Mouse (Mus musculus): Measurements from ENCODE around the gene Dlg4. TPM values are rescaled to one million over a fixed set of nuclear protein-coding genes. Genes with fewer than 3 reads are reported as not detected.

Dlg4 gene
- total RNA-seq, 2 experiments from 2014 or later = 818 to 875 TPM

- DNase-seq (ENCODE audit: extremely low spot score in 1 of 2, low spot score in 2 of 2) = no peak
- Histone ChIP-seq H3K4me3 (no peak overlapping the region), H3K27ac (peak overlapping the region; percentile 40; the same call in 1 of the 2 replicates)
- intact Hi-C loops (cut with DNase I) = no loop called here
- no peak for TF ChIP-seq CTCF (IDR thresholded peaks at IDR 0.05)
Measured at GRCm38 (mm10) chr11:70040184-70040583, 23.4 kb downstream of the Dlg4 start.

DNA sequence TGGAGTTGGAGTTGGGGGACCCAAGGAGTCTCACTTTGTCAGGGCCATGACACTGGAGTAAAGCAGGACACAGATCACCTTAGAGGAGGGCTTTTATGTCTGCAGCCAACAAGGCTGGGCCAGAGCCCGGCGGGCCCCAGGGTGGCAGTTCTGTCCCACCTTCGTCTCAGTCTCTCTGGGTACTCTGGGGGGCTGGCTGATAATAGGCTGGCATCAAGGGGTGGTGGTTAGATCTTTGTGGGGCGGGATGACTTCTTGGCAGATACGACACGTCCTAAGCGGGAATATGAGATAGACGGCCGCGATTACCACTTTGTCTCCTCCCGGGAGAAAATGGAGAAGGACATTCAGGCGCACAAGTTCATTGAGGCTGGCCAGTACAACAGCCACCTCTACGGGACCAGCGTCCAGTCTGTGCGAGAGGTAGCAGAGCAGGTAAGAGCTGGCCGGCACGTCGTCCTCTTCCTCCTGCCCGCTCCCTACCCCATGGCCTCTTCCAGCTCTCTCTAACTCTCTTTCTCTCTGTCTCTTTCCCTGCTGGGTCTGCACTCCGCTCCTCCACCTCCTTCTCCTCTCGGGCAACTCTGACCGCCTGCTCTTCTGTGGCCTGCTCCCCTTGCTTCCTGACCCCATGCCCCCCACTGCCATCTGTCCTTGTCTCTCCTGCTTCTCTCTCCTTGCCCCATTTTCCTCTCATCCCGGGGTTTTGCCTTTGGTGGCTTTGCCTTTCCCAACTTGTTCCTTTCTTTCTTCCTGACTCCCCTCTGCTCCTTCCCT lies 25.8 kb downstream of the Dlg4 start:
- H3K27ac ChIP-seq = no peak overlapping the region
- intact Hi-C loops (cut with DNase I) = no loop called here
- TF ChIP-seq CTCF (IDR thresholded peaks at IDR 0.05) = no peak
- DNase-seq (ENCODE audit: extremely low spot score in 1 of 2, low spot score in 2 of 2) = no peak
- no peak overlapping the region for H3K4me3 ChIP-seq

DNA sequence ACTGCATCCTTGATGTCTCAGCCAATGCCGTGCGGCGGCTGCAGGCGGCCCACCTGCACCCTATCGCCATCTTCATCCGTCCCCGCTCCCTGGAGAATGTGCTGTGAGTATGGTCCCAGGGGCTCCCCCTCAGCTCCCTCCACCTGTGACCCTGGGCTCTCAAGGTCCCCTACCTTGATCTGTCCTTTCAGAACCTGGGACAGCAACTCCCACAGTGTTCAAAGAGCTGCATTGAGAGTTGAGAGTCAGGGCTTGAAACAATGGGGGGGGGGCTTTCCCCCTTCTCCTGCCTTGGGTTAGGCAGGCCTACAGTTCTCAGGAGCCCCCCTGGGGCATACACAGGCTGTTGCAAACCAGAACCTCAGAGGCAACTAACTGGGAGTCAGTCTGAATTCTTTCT lies 26.9 kb downstream of the Dlg4 start:
- intact Hi-C loops (cut with DNase I) = no loop called here
- H3K4me3 ChIP-seq = no peak overlapping the region
- H3K27ac ChIP-seq = no peak overlapping the region
- DNase-seq (ENCODE audit: extremely low spot score in 1 of 2, low spot score in 2 of 2) = no peak
- no peak for TF ChIP-seq CTCF (IDR thresholded peaks at IDR 0.05)

DNA sequence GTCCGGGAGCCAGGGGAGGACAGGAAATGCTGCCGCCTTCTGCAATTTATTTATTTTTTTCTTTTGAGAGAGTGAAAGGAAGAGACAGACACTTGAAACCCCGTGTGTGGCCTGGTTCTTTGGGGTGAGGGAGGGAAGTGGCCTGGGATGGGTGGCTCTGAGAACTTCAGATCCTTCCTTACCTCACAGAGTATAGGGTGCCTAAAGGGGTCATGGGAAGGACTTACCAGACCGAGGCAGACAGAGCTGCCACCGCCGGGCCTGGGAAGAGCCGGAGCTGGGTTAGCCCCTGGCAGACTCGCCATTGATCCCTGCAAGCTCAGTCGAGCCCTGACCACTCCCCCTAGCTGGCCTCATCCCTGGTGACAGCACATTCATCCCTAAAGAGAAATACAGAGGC lies 28.7 kb downstream of the Dlg4 start:
- no peak overlapping the region for H3K27ac ChIP-seq
- TF ChIP-seq CTCF (IDR thresholded peaks at IDR 0.05) = no peak
- no peak for DNase-seq (ENCODE audit: extremely low spot score in 1 of 2, low spot score in 2 of 2)
- intact Hi-C loops (cut with DNase I) = no loop called here
- H3K4me3 ChIP-seq = no peak overlapping the region

GRCm38 (mm10) chr11:70049366-70049765 lies 32.6 kb downstream of the Dlg4 start:
- TF ChIP-seq CTCF (IDR thresholded peaks at IDR 0.05) = no peak
- no peak for DNase-seq (ENCODE audit: extremely low spot score in 1 of 2, low spot score in 2 of 2)
- no peak overlapping the region for H3K4me3 ChIP-seq
- H3K27ac ChIP-seq = no peak overlapping the region
- intact Hi-C loops (cut with DNase I) = no loop called here

DNA sequence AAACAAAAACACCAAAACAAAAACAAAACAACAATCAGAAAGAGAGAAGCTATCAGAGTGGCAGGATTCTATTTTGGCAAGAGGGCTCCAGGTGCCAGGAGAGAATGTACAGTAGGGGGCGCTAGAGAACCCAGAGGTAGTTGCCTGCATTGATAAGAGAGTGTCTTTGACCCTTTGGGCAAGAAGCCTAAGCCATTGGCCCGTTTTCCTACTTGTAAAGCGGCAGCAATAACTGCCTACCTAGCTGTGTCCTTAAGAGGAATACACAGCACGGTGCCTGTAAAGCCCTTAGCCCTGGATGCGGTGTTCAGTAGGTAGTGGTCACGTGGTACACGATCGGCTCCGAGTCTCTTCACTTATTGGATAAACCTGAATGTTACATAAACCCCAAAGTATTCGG lies 33.1 kb downstream of the Dlg4 start:
- DNase-seq (ENCODE audit: extremely low spot score in 1 of 2, low spot score in 2 of 2) = no peak
- intact Hi-C loops (cut with DNase I) = no loop called here
- Histone ChIP-seq H3K27ac (no peak overlapping the region), H3K4me3 (no peak overlapping the region)
- TF ChIP-seq CTCF (IDR thresholded peaks at IDR 0.05) = peak; percentile 57

- no peak for TF ChIP-seq CTCF (IDR thresholded peaks at IDR 0.05)
- intact Hi-C loops (cut with DNase I) = no loop called here
Measured at GRCm38 (mm10) chr11:70053156-70053555, 36.4 kb downstream of the Dlg4 start.

GRCm38 (mm10) chr11:70053898-70054570 lies 37.3 kb downstream of the Dlg4 start, which contains the start of gene Asgr1:
Gene Asgr1, plus strand, starts transcription at chr11:70054085.
- intact Hi-C loops (cut with DNase I) = loop anchor here (2.0 kb wide), 1 partner anchor 159 kb away; the partner anchor contains the start of gene Slc16a11
- TF ChIP-seq CTCF (IDR thresholded peaks at IDR 0.05) = no peak

More at GRCm38 (mm10) chr11:70053156-70053555, 36.4 kb downstream of the Dlg4 start:
- Histone ChIP-seq H3K4me3 (no peak overlapping the region), H3K27ac (no peak overlapping the region)
- no peak for DNase-seq (ENCODE audit: extremely low spot score in 1 of 2, low spot score in 2 of 2)

DNA sequence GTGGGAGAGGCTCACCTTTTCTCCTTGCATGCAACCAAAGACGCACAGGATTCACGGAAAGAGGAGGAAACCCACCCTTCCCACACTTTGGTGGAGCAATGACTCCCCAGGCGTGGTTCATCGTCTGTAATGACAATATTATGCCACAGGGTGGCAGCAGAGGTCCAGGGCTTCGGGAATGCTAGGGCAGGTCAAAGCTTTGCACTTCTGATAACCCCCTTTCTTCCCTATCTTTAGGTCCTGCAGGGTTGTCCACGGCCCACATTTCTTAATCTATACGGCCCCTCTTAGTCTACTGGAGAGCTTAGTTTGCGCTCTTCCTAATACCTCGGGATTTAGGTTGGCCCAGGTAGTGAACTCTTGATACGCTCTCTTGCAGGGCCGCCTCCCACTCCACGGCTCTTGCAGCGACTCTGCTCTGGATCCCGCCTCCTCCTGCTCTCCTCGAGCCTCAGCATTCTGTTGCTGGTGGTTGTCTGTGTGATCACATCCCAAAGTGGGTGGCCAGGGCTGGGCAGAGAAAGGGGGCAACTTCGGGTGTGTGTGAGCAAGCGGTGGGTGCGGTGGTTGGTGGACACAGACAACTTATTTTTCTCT lies 39.0 kb downstream of the Dlg4 start:
- H3K4me3 ChIP-seq = no peak overlapping the region
- peak; percentile 93 for TF ChIP-seq CTCF (IDR thresholded peaks at IDR 0.05)
- H3K27ac ChIP-seq = no peak overlapping the region
- intact Hi-C loops (cut with DNase I) = loop anchor here (2.0 to 5.0 kb wide), 2 partner anchors 123 to 157 kb away; partner anchors contain the start of gene Slc16a11
- peak; percentile 62 to 74 for DNase-seq (ENCODE audit: extremely low spot score in 1 of 2, low spot score in 2 of 2)

More at GRCm38 (mm10) chr11:70053898-70054570, 37.3 kb downstream of the Dlg4 start, which contains the start of gene Asgr1:
- DNase-seq (ENCODE audit: extremely low spot score in 1 of 2, low spot score in 2 of 2) = no peak
- no peak within 1 kb of the TSS for H3K27ac ChIP-seq
- H3K4me3 ChIP-seq = no peak within 1 kb of the TSS

DNA sequence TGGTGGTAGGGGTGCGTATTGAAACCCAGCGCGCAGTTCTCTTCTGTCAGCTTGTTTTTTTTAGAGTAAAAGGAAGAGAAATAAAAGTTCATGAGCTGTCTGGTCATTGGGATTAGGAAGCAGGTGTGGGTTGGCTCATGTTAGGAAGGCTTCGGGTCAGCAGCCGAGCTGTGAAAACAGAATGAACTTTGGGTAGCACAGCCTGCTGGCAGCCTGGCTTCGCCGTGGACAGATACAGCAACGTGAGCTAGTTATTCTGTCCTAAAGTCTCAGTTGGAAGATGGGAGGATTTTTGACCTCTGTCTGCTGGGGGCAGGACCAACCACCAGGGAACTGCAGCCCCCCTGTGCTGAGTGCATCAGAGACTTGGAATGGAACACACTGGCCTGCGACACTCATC lies 41.1 kb downstream of the Dlg4 start:
- H3K4me3 ChIP-seq = no peak overlapping the region
- H3K27ac ChIP-seq = no peak overlapping the region
- intact Hi-C loops (cut with DNase I) = loop anchor here (5.0 kb wide), 1 partner anchor 126 kb away; no protein-coding TSS in a partner anchor
- TF ChIP-seq CTCF (IDR thresholded peaks at IDR 0.05) = no peak
- no peak for DNase-seq (ENCODE audit: extremely low spot score in 1 of 2, low spot score in 2 of 2)

GRCm38 (mm10) chr11:70059930-70060329 lies 43.2 kb downstream of the Dlg4 start:
- intact Hi-C loops (cut with DNase I) = loop anchor here (5.0 kb wide), 1 partner anchor 128 kb away; no protein-coding TSS in a partner anchor
- no peak for TF ChIP-seq CTCF (IDR thresholded peaks at IDR 0.05)
- H3K27ac ChIP-seq = no peak overlapping the region
- H3K4me3 ChIP-seq = no peak overlapping the region
- DNase-seq (ENCODE audit: extremely low spot score in 1 of 2, low spot score in 2 of 2) = no peak

GRCm38 (mm10) chr11:70063053-70063452 lies 46.3 kb downstream of the Dlg4 start:
- peak; percentile 3 for TF ChIP-seq CTCF (IDR thresholded peaks at IDR 0.05)
- Histone ChIP-seq H3K4me3 (no peak overlapping the region), H3K27ac (no peak overlapping the region)
- intact Hi-C loops (cut with DNase I) = no loop called here
- DNase-seq (ENCODE audit: extremely low spot score in 1 of 2, low spot score in 2 of 2) = no peak
